Mouse (Mus musculus): ENCODE measurements around the gene Adgrg2. TPM values are rescaled to one million over a fixed set of nuclear protein-coding genes. Genes with fewer than 3 reads are reported as not detected.

Adgrg2 gene
- polyA plus RNA-seq (2012; rRNA removed) = 0.88 and 1.7 TPM in 2 replicates

GRCm38 (mm10) chrX:160390464-160390956, at the start of gene Adgrg2:
Gene Adgrg2, plus strand, starts transcription at chrX:160390690.

GRCm38 (mm10) chrX:160502048-160503041, 111.9 kb downstream of the Adgrg2 start, which contains the start of gene Phka2:
Gene Phka2, plus strand, starts transcription at chrX:160502166.

Other genes with a start within 250 kb of the Adgrg2 start
- gene Phka2, start 111.5 kb downstream of the Adgrg2 start, polyA plus RNA-seq (2012; rRNA removed) = 22.6 and 24.9 TPM in 2 replicates